Mouse (Mus musculus) erythroblast, embryonic 14.5 days (primary cell): ENCODE results near the gene Zfhx3.

Experiments
- GATA1 ChIP-seq: IDR thresholded peaks from 2 replicates; pipeline ENCODE4 v1.6.1; 2012; ENCODE audit warnings: low read length, inconsistent platforms, mixed read lengths
- TAL1 ChIP-seq: IDR thresholded peaks from 3 replicates; pipeline ENCODE4 v1.6.1; 2012; ENCODE audit warnings: low read length, inconsistent platforms, mixed read lengths

DNA sequence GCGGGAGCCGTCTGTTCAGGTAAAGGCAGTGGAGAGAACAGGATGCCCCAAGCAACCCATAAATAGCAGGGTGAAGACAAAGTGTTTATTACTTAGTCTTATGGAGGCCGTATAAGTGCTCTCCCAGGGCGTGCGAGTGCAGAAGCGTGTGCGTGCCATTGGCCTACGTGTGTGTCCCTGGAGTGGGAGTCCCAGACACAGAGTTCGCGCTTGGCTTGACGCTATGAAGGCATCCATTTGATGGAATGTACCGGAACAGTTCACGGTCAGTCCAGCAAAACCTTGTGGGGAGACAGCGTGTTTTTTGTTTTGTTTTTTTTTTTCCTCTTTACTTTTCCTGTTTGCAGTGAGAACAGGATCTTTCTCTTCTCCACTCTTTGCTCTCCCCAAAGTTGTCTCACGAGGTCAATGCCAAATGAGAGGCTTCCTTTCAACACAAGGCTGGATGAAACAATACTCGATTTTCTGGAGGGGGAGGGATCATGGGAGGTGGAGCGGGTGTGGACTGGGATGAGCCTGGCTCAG lies 732.6 kb downstream of the Zfhx3 start:
- TF ChIP-seq GATA1 (no peak), TAL1 (no peak)
